Mouse (Mus musculus): ENCODE results near the gene Gm28048. TPM values are rescaled to one million over a fixed set of nuclear protein-coding genes. Genes with fewer than 3 reads are reported as not detected.
A peak's percentile ranks its signal among the peaks of the same experiment; 100 is the strongest.

Gm28048 gene
- total RNA-seq (2021) = 1 to 10 TPM; 5.5 to 9.2 TPM
- long read RNA-seq, experiment 1, partial matches to known transcripts = 2 of 2 reads
- long read RNA-seq, experiment 1, other reads (novel, unspliced or antisense) = 0 of 2 reads
- long read RNA-seq, experiment 2 = 0 reads

- intact Hi-C loops (cut with DNase I) = loop anchor here (10.0 kb wide), 3 partner anchors 467 to 583 kb away; partner anchors contain the start of genes Ahsa2 and Tmem17
- peak; percentile 98 to 99 for DNase-seq
These were observed at the start of gene Gm28048, which contains the start of gene Commd1 for GRCm38 (mm10) chr11:22981984-22982757. Gene Gm28048, minus strand, starts transcription at chr11:22982090. Gene Commd1, minus strand, starts transcription at chr11:22982382.

GRCm38 (mm10) chr11:23029399-23029798 lies 47.5 kb upstream of the Gm28048 start:
- intact Hi-C loops (cut with DNase I) = no loop called here
- DNase-seq = no peak

DNA sequence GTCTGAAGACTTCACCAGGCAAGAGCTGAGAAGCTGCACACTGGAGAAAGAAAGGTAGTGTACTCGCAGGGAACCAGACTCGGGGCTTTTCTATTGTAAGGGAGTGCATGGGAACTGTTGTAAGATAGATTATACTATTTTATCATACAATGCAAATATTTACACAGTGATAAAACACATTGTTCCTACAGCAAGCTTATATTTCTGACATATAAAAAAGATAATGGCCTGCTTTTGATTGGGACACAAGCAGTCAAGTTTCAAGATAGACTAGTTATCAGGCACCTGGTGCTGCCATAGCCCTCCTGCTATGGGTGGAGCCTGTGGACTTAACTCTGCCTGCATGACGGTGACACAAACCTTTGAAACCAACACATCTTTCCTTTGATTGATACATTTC lies 47.1 kb upstream of the Gm28048 start:
- no peak for DNase-seq
- intact Hi-C loops (cut with DNase I) = no loop called here

GRCm38 (mm10) chr11:23024169-23024568 lies 42.3 kb upstream of the Gm28048 start:
- intact Hi-C loops (cut with DNase I) = no loop called here
- DNase-seq = no peak

GRCm38 (mm10) chr11:23023155-23023554 lies 41.3 kb upstream of the Gm28048 start:
- DNase-seq = no peak
- intact Hi-C loops (cut with DNase I) = no loop called here

DNA sequence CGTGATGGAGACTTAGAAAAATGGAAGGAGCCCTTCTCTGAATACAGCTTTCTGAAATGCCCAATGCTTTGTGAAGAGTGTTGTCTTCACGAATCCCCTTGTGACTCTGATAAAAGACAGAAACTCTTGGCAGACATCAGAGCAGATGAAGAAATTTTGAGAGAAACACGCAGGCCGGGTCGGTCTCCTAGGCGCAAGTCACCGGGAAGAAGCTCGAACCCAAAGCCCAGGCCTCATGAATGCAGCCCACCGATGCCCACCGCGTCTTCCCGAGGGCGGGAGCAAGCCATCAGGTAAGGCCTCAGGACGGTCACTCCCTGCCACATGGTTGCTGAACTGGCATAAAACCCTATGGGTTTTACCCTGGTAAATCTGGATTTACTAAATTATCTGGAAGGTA lies 39.0 kb upstream of the Gm28048 start:
- intact Hi-C loops (cut with DNase I) = no loop called here
- DNase-seq = no peak

- intact Hi-C loops (cut with DNase I) = no loop called here
- peak in 1 of 2 experiments; percentile 5 for DNase-seq
These were observed 38.4 kb upstream of the Gm28048 start for GRCm38 (mm10) chr11:23020116-23020770.

- intact Hi-C loops (cut with DNase I) = no loop called here
- no peak for DNase-seq
These were observed 36.1 kb upstream of the Gm28048 start for GRCm38 (mm10) chr11:23017943-23018342.

GRCm38 (mm10) chr11:23014996-23015395 lies 33.1 kb upstream of the Gm28048 start:
- no peak for DNase-seq
- intact Hi-C loops (cut with DNase I) = no loop called here

DNA sequence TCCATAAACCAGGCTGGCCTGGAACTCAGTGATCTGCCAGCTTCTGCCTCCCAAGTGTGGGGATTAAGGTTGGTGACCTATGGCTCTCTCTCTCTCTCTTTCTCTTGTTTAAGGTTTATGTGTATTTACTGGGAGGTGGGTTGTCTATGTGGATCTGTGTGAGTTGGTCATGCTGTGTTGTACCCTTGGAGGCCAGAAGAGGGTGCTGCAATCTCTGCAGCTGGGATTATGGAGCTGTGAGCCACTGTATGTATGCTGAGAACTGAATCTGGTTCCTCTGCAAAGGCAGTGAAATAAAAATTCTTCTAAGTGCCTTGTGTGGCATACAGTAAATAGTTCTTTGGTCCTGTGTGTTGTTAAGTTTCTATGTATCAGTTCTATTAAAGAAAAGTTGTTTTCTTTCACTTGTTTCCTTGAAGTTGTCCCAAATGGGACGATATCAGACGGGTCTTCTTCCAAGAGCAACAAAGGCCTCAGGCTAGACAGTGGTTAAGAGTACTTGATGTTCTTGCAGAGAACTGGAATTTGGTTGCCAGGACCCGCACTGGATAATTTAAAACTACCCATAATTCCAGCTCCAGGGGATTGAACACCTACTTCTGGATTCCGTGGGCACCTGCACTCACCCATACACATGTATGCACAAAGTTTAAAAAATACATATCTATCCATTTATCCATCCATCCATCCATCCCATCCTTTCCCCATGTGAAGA lies 31.8 kb upstream of the Gm28048 start:
- intact Hi-C loops (cut with DNase I) = no loop called here

DNA sequence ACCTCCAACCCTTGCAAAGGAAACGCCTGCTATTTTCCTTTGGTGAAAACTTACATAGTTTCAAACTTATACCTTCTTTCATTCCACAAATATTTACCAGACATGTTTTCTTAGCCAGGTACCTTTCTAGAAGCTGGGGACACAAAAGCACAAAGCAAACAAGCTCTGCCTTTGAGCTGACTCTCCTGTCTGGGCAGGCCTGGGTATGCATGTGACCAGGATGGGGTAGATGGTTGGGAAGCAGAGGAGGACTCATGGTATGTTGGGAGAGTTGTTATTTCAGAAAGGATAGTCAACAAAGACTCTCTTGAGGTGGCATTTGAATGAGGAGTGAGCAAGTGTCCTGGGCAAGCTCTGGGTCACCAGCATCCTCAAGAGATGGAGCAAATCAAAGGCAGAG lies 31.2 kb upstream of the Gm28048 start:
- no peak for DNase-seq
- intact Hi-C loops (cut with DNase I) = no loop called here

More for the DNA sequence above, 31.8 kb upstream of the Gm28048 start:
- DNase-seq = no peak

DNA sequence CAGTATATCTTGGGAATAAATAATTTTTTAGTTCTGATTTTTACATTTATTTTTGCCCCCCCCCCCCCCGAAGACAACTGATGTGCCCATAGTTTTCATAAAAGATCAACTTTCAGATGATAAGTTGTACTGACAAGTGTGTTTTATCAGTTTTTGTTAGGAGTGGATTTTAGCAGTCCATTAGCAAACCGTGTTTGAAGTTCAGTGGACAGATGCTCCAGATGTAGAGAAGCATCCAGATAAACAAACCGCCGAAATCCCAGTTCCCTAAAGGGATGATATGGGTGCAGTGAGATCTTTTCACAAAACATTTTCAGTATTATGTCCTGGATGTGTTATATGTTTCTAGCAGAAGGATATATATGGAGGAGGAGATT lies 26.9 kb upstream of the Gm28048 start:
- intact Hi-C loops (cut with DNase I) = loop anchor here (5.0 kb wide), 3 partner anchors 58 to 263 kb away; partner anchors contain the start of gene Xpo1
- DNase-seq = no peak

- intact Hi-C loops (cut with DNase I) = loop anchor here (5.0 kb wide), 3 partner anchors 59 to 264 kb away; partner anchors contain the start of gene Xpo1
These were observed 26.4 kb upstream of the Gm28048 start for GRCm38 (mm10) chr11:23008181-23008823.

DNA sequence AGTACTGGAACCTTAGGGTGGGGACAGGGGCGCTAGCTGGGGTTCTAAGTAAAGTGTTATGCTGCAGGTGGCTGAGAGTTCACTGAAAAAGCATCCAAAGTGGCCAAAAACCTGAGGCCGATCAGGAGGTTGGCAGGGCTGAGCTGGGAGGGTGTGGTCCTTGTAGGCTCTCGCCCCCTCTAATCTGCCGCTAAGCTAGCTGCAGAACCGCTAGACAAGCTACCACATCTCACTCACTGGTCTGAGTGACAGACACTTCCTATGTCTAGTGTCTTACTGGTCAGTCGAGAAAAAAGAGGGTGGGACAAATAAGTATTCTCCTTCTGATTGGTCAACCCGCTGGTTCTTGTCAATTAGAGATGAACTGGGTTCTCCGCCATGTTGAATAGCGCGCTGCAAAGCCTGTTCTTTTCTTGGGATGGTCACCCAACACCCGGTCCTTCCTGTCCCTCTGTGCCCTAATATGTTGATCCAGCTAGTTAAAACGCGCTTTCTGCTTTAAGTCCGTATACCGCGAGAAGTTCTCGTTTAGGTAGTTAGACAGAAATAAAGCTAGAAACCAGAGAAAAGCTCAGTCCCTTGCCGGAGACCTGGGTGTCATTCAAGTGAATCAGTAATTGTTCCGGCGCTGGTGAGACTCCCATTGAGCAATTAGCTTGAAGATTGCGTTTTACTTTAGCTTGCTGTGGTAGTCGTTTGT lies 25.7 kb upstream of the Gm28048 start, which contains the start of gene Fam161a:
Fam161a (plus strand) TSS at position 51 of the 700 bp plus-strand sequence.
- intact Hi-C loops (cut with DNase I) = loop anchor here (2.0 to 5.0 kb wide), 4 partner anchors 17 to 265 kb away; partner anchors contain the start of genes Cct4 and Xpo1
- peak; percentile 61 to 76 for DNase-seq

More at GRCm38 (mm10) chr11:23008181-23008823, 26.4 kb upstream of the Gm28048 start:
- DNase-seq = peak; percentile 84 to 85

DNA sequence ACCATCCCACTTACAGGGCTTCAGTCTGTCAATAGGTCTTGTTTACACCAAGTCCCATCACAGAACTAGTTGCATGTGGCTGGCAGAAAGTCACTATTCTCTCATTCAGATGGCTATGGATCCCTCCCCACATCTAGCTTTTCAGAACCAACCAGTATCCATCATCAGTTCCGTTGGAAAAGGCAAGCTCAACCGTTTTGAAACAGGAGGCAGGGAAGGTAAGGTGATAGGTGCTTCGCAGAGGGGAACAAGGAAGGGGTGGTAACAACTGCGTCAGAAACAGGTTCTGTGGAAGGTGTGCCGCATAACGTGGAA lies 25.2 kb upstream of the Gm28048 start:
- DNase-seq = no peak
- intact Hi-C loops (cut with DNase I) = loop anchor here (2.0 to 5.0 kb wide), 4 partner anchors 16 to 265 kb away; partner anchors contain the start of genes Cct4 and Xpo1

GRCm38 (mm10) chr11:23005276-23005675 lies 23.4 kb upstream of the Gm28048 start:
- intact Hi-C loops (cut with DNase I) = loop anchor here (5.0 kb wide), 3 partner anchors 62 to 267 kb away; partner anchors contain the start of gene Xpo1
- DNase-seq = no peak

DNA sequence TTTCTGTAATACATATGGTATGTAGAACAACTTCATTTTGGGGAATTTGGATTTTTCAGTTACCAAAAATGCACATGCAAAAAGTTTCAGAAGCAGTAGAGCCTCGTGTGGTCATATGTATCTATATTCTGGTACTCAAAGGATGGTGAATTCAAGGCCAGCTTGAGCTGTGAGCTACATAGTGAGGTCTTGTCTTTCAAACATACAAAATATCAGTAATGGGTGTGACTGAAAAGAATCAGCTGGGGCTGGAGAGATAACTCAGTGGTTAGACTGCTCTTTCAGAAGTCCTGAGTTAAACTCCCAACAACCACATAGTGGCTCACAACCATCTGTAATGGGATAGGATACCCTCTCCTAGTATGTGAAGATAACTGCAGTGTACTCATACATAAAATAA lies 16.4 kb upstream of the Gm28048 start:
- intact Hi-C loops (cut with DNase I) = no loop called here
- no peak for DNase-seq

DNA sequence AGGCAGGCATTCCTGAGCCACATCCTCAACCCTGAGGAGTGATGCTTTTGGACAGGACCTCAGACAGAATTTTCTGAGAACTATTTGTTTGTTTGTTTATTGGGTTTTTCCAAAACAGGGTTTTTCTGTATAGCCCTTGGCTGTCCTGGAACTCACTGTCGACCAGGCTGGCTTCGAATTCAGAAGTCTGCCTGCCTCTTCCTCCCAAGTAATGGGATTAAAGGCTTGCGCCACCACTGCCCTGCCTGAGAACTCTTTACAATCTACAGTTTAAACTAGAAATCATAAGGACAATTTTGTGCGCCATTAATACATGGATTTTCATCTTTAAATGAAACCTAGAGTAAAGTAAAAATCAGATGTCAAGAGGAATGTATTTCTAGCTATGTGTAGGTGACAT lies 13.6 kb upstream of the Gm28048 start:
- intact Hi-C loops (cut with DNase I) = loop anchor here (2.0 kb wide), 1 partner anchor 261 kb away; the partner anchor contains the start of gene Xpo1
- DNase-seq = no peak

- intact Hi-C loops (cut with DNase I) = loop anchor here (2.0 kb wide), 1 partner anchor 263 kb away; the partner anchor contains the start of gene Xpo1
- DNase-seq = no peak
These were observed 12.4 kb upstream of the Gm28048 start for GRCm38 (mm10) chr11:22994271-22994670.

Measured in heart, postnatal 14 days (tissue).